Mouse (Mus musculus): ENCODE results near the gene Rps6kc1. TPM values are rescaled to one million over a fixed set of nuclear protein-coding genes. Genes with fewer than 3 reads are reported as not detected.

Rps6kc1 gene
- polyA plus RNA-seq, 1 experiment: 8.9 TPM

- TF ChIP-seq POLR2A (IDR thresholded peaks at IDR 0.05; ENCODE audit: borderline replicate concordance, control insufficient read depth, low read depth, low read length) (no peak), CTCF (IDR thresholded peaks at IDR 0.05; ENCODE audit: control insufficient read depth, insufficient read depth, low read length) (no peak)
- 69% methylated on average over 6 of the region's 6 CpGs for WGBS
- Histone ChIP-seq H3K27ac (ENCODE audit: control insufficient read depth, insufficient read depth, low read depth, low read length, poor library complexity) (no peak overlapping the region), H3K4me1 (ENCODE audit: control insufficient read depth, insufficient read depth, low read length) (no peaks in the 10 kb centered on the region), H3K4me3 (replicated peaks; ENCODE audit: control insufficient read depth, low read depth, low read length) (no peak overlapping the region)
Observed at GRCm38 (mm10) chr1:190732803-190733202, 178.8 kb downstream of the Rps6kc1 start.

GRCm38 (mm10) chr1:190729516-190730088 lies 182.0 kb downstream of the Rps6kc1 start:
- H3K4me1 ChIP-seq (ENCODE audit: control insufficient read depth, insufficient read depth, low read length): no peaks in the 10 kb centered on the region
- 81% methylated on average over 7 of the region's 7 CpGs for WGBS
- no peak overlapping the region for H3K4me3 ChIP-seq (replicated peaks; ENCODE audit: control insufficient read depth, low read depth, low read length)
- TF ChIP-seq CTCF (IDR thresholded peaks at IDR 0.05; ENCODE audit: control insufficient read depth, insufficient read depth, low read length) (no peak), POLR2A (IDR thresholded peaks at IDR 0.05; ENCODE audit: borderline replicate concordance, control insufficient read depth, low read depth, low read length) (no peak)
- H3K27ac ChIP-seq (ENCODE audit: control insufficient read depth, insufficient read depth, low read depth, low read length, poor library complexity): no peak overlapping the region

- TF ChIP-seq POLR2A (IDR thresholded peaks at IDR 0.05; ENCODE audit: borderline replicate concordance, control insufficient read depth, low read depth, low read length): no peak
- no peak for TF ChIP-seq CTCF (IDR thresholded peaks at IDR 0.05; ENCODE audit: control insufficient read depth, insufficient read depth, low read length)
- H3K4me1 ChIP-seq (ENCODE audit: control insufficient read depth, insufficient read depth, low read length): no peaks in the 10 kb centered on the region
- H3K27ac ChIP-seq (ENCODE audit: control insufficient read depth, insufficient read depth, low read depth, low read length, poor library complexity): no peak overlapping the region
- no peak overlapping the region for H3K4me3 ChIP-seq (replicated peaks; ENCODE audit: control insufficient read depth, low read depth, low read length)
- WGBS: 88% methylated on average over 4 of the region's 4 CpGs
Observed at GRCm38 (mm10) chr1:190728111-190728651, 183.4 kb downstream of the Rps6kc1 start.

GRCm38 (mm10) chr1:190727385-190727784 lies 184.2 kb downstream of the Rps6kc1 start:
- no peak overlapping the region for H3K27ac ChIP-seq (ENCODE audit: control insufficient read depth, insufficient read depth, low read depth, low read length, poor library complexity)
- 77% methylated on average over 2 of the region's 2 CpGs for WGBS
- no peak for TF ChIP-seq CTCF (IDR thresholded peaks at IDR 0.05; ENCODE audit: control insufficient read depth, insufficient read depth, low read length)
- no peak for TF ChIP-seq POLR2A (IDR thresholded peaks at IDR 0.05; ENCODE audit: borderline replicate concordance, control insufficient read depth, low read depth, low read length)
- no peak overlapping the region for H3K4me3 ChIP-seq (replicated peaks; ENCODE audit: control insufficient read depth, low read depth, low read length)
- H3K4me1 ChIP-seq (ENCODE audit: control insufficient read depth, insufficient read depth, low read length): no peaks in the 10 kb centered on the region

GRCm38 (mm10) chr1:190724591-190725380 lies 186.8 kb downstream of the Rps6kc1 start:
- Histone ChIP-seq H3K27ac (ENCODE audit: control insufficient read depth, insufficient read depth, low read depth, low read length, poor library complexity) (no peak overlapping the region), H3K4me3 (replicated peaks; ENCODE audit: control insufficient read depth, low read depth, low read length) (no peak overlapping the region), H3K4me1 (ENCODE audit: control insufficient read depth, insufficient read depth, low read length) (no peaks in the 10 kb centered on the region)
- no peak for TF ChIP-seq CTCF (IDR thresholded peaks at IDR 0.05; ENCODE audit: control insufficient read depth, insufficient read depth, low read length)
- no peak for TF ChIP-seq POLR2A (IDR thresholded peaks at IDR 0.05; ENCODE audit: borderline replicate concordance, control insufficient read depth, low read depth, low read length)
- 70% methylated on average over 21 of the region's 21 CpGs for WGBS

- WGBS: 73% methylated on average over 7 of the region's 7 CpGs
- Histone ChIP-seq H3K4me3 (replicated peaks; ENCODE audit: control insufficient read depth, low read depth, low read length) (no peak overlapping the region), H3K27ac (ENCODE audit: control insufficient read depth, insufficient read depth, low read depth, low read length, poor library complexity) (no peak overlapping the region), H3K4me1 (ENCODE audit: control insufficient read depth, insufficient read depth, low read length) (no peaks in the 10 kb centered on the region)
- TF ChIP-seq CTCF (IDR thresholded peaks at IDR 0.05; ENCODE audit: control insufficient read depth, insufficient read depth, low read length): no peak
- no peak for TF ChIP-seq POLR2A (IDR thresholded peaks at IDR 0.05; ENCODE audit: borderline replicate concordance, control insufficient read depth, low read depth, low read length)
Observed at GRCm38 (mm10) chr1:190723926-190724430, 187.6 kb downstream of the Rps6kc1 start.

GRCm38 (mm10) chr1:190713848-190714247 lies 197.7 kb downstream of the Rps6kc1 start:
- H3K27ac ChIP-seq (ENCODE audit: control insufficient read depth, insufficient read depth, low read depth, low read length, poor library complexity): no peak overlapping the region
- H3K4me1 ChIP-seq (ENCODE audit: control insufficient read depth, insufficient read depth, low read length): no peaks in the 10 kb centered on the region
- no peak for TF ChIP-seq CTCF (IDR thresholded peaks at IDR 0.05; ENCODE audit: control insufficient read depth, insufficient read depth, low read length)
- TF ChIP-seq POLR2A (IDR thresholded peaks at IDR 0.05; ENCODE audit: borderline replicate concordance, control insufficient read depth, low read depth, low read length): no peak
- no peak overlapping the region for H3K4me3 ChIP-seq (replicated peaks; ENCODE audit: control insufficient read depth, low read depth, low read length)
- WGBS: 77% methylated on average over 6 of the region's 6 CpGs

- Histone ChIP-seq H3K27ac (ENCODE audit: control insufficient read depth, insufficient read depth, low read depth, low read length, poor library complexity) (no peak overlapping the region), H3K4me1 (ENCODE audit: control insufficient read depth, insufficient read depth, low read length) (no peaks in the 10 kb centered on the region), H3K4me3 (replicated peaks; ENCODE audit: control insufficient read depth, low read depth, low read length) (no peak overlapping the region)
- TF ChIP-seq CTCF (IDR thresholded peaks at IDR 0.05; ENCODE audit: control insufficient read depth, insufficient read depth, low read length): no peak
- no peak for TF ChIP-seq POLR2A (IDR thresholded peaks at IDR 0.05; ENCODE audit: borderline replicate concordance, control insufficient read depth, low read depth, low read length)
- 57% methylated on average over 6 of the region's 6 CpGs for WGBS
Observed at GRCm38 (mm10) chr1:190697576-190697975, 214.0 kb downstream of the Rps6kc1 start.
